Mouse (Mus musculus): ENCODE measurements around the gene Exoc7. TPM values are rescaled to one million over a fixed set of nuclear protein-coding genes. Genes with fewer than 3 reads are reported as not detected.
"Not testable (repeated sequence)": the region's sequence is repeated elsewhere in the genome, so short reads cannot be mapped to it uniquely, and the experiment has no call there.

Gene Exoc7
- polyA plus RNA-seq, 1 experiment from 2014 or later: 118 TPM

GRCm38 (mm10) chr11:116283982-116284381 is 23.1 kb downstream of the Exoc7 start:
- WGBS: 68% methylated on average over 6 of the region's 6 CpGs
- Histone ChIP-seq H3K4me1 (replicated peaks; ENCODE audit: control insufficient read depth, insufficient read depth, low read length) (peaks cover 9% of the 10 kb centered on the region), H3K9me3 (ENCODE audit: control insufficient read depth, low read length) (no peaks in the 10 kb centered on the region), H3K4me2 (replicated peaks) (no peak overlapping the region), H3K27ac (no peak overlapping the region), H3K36me3 (replicated peaks; ENCODE audit: control insufficient read depth, insufficient read depth) (peaks cover 20% of the 10 kb centered on the region), H3K27me3 (ENCODE audit: control insufficient read depth, insufficient read depth, low read length) (peaks cover 59% of the 10 kb centered on the region), H3K9ac (no peak overlapping the region), H3K4me3 (replicated peaks; ENCODE audit: low read length) (no peak overlapping the region)
- DNase-seq (ENCODE audit: low spot score): no peak
- no peak for ATAC-seq (ENCODE audit: low FRiP score)

GRCm38 (mm10) chr11:116282912-116283521 is 24.0 kb downstream of the Exoc7 start:
- H3K4me1 ChIP-seq (replicated peaks; ENCODE audit: control insufficient read depth, insufficient read depth, low read length): peaks cover 9% of the 10 kb centered on the region
- H3K36me3 ChIP-seq (replicated peaks; ENCODE audit: control insufficient read depth, insufficient read depth): peaks cover 10% of the 10 kb centered on the region
- no peak for DNase-seq (ENCODE audit: low spot score)
- no peaks in the 10 kb centered on the region for H3K9me3 ChIP-seq (ENCODE audit: control insufficient read depth, low read length)
- H3K27me3 ChIP-seq (ENCODE audit: control insufficient read depth, insufficient read depth, low read length): peaks cover 59% of the 10 kb centered on the region
- H3K27ac ChIP-seq: no peak overlapping the region
- ATAC-seq (ENCODE audit: low FRiP score): peak; percentile 45; the same call in 1 of the 2 replicates
- H3K4me2 ChIP-seq (replicated peaks): no peak overlapping the region
- no peak overlapping the region for H3K9ac ChIP-seq
- WGBS: 15% methylated on average over 48 of the region's 48 CpGs
- no peak overlapping the region for H3K4me3 ChIP-seq (replicated peaks; ENCODE audit: low read length)

GRCm38 (mm10) chr11:116282089-116282488 is 24.9 kb downstream of the Exoc7 start:
- Histone ChIP-seq H3K27me3 (ENCODE audit: control insufficient read depth, insufficient read depth, low read length) (peaks cover 59% of the 10 kb centered on the region), H3K9ac (no peak overlapping the region), H3K4me3 (replicated peaks; ENCODE audit: low read length) (no peak overlapping the region), H3K36me3 (replicated peaks; ENCODE audit: control insufficient read depth, insufficient read depth) (0 out of 2 replicates have a peak, but pooled peaks cover under 1% of the 10 kb centered on the region), H3K9me3 (ENCODE audit: control insufficient read depth, low read length) (no peaks in the 10 kb centered on the region), H3K27ac (no peak overlapping the region), H3K4me2 (replicated peaks) (peak overlapping the region; percentile 52; the same call in 1 of the 2 replicates), H3K4me1 (replicated peaks; ENCODE audit: control insufficient read depth, insufficient read depth, low read length) (peaks cover 9% of the 10 kb centered on the region)
- ATAC-seq (ENCODE audit: low FRiP score): no peak
- WGBS: 2% methylated on average over 11 of the region's 11 CpGs
- DNase-seq (ENCODE audit: low spot score): peak; percentile 25

- H3K4me2 ChIP-seq (replicated peaks): peak overlapping the region; percentile 52
- H3K36me3 ChIP-seq (replicated peaks; ENCODE audit: control insufficient read depth, insufficient read depth): no peaks in the 10 kb centered on the region
- no peaks in the 10 kb centered on the region for H3K9me3 ChIP-seq (ENCODE audit: control insufficient read depth, low read length)
- peak overlapping the region; percentile 30 for H3K4me3 ChIP-seq (replicated peaks; ENCODE audit: low read length)
- no peak overlapping the region for H3K27ac ChIP-seq
- no peak for DNase-seq (ENCODE audit: low spot score)
- WGBS: 2% methylated on average over 18 of the region's 18 CpGs
- peaks cover 59% of the 10 kb centered on the region for H3K27me3 ChIP-seq (ENCODE audit: control insufficient read depth, insufficient read depth, low read length)
- H3K4me1 ChIP-seq (replicated peaks; ENCODE audit: control insufficient read depth, insufficient read depth, low read length): peaks cover 9% of the 10 kb centered on the region
- peak overlapping the region; percentile 51; the same call in 1 of the 2 replicates for H3K9ac ChIP-seq
- ATAC-seq (ENCODE audit: low FRiP score): no peak
These were observed 25.4 kb downstream of the Exoc7 start for GRCm38 (mm10) chr11:116281671-116282070.

GRCm38 (mm10) chr11:116280751-116281663 is 26.0 kb downstream of the Exoc7 start, which contains the start of gene Galr2:
Gene Galr2 (plus strand): TSS chr11:116280939.
- H3K27me3 ChIP-seq (ENCODE audit: control insufficient read depth, insufficient read depth, low read length): peaks cover 59% of the 10 kb centered on the region
- H3K9ac ChIP-seq: peak within 1 kb of the TSS; percentile 51; the same call in 1 of the 2 replicates
- H3K9me3 ChIP-seq (ENCODE audit: control insufficient read depth, low read length): no peaks in the 10 kb centered on the region
- H3K4me1 ChIP-seq (replicated peaks; ENCODE audit: control insufficient read depth, insufficient read depth, low read length): peaks cover 9% of the 10 kb centered on the region
- ATAC-seq (ENCODE audit: low FRiP score) (no peak), DNase-seq (ENCODE audit: low spot score) (peak; percentile 27)
- H3K27ac ChIP-seq: no peak within 1 kb of the TSS
- WGBS: 6% methylated on average over 48 of the region's 48 CpGs
- H3K36me3 ChIP-seq (replicated peaks; ENCODE audit: control insufficient read depth, insufficient read depth): no peaks in the 10 kb centered on the region
- peak within 1 kb of the TSS; percentile 52 for H3K4me2 ChIP-seq (replicated peaks)
- peak within 1 kb of the TSS; percentile 30 for H3K4me3 ChIP-seq (replicated peaks; ENCODE audit: low read length)

- H3K9me3 ChIP-seq (ENCODE audit: control insufficient read depth, low read length): not testable (repeated sequence)
These were observed 29.8 kb downstream of the Exoc7 start for GRCm38 (mm10) chr11:116277184-116277583.

GRCm38 (mm10) chr11:116274045-116274666 is 32.9 kb downstream of the Exoc7 start, which contains the start of gene Srp68:
Gene Srp68 (minus strand): TSS chr11:116274217.
- peak; percentile 98 for ATAC-seq (ENCODE audit: low FRiP score)
- WGBS: 4% methylated on average over 32 of the region's 32 CpGs
- peak; percentile 94 for DNase-seq (ENCODE audit: low spot score)
- H3K27me3 ChIP-seq (ENCODE audit: control insufficient read depth, insufficient read depth, low read length): no peaks in the 10 kb centered on the region
- peak within 1 kb of the TSS; percentile 93 for H3K9ac ChIP-seq
- peak within 1 kb of the TSS; percentile 89 for H3K27ac ChIP-seq
- H3K4me3 ChIP-seq (replicated peaks; ENCODE audit: low read length): peak within 1 kb of the TSS; percentile 93
- no peaks in the 10 kb centered on the region for H3K9me3 ChIP-seq (ENCODE audit: control insufficient read depth, low read length)
- peaks cover 32% of the 10 kb centered on the region for H3K36me3 ChIP-seq (replicated peaks; ENCODE audit: control insufficient read depth, insufficient read depth)
- peak within 1 kb of the TSS; percentile 93 for H3K4me2 ChIP-seq (replicated peaks)
- peaks cover 15% of the 10 kb centered on the region for H3K4me1 ChIP-seq (replicated peaks; ENCODE audit: control insufficient read depth, insufficient read depth, low read length)

More at GRCm38 (mm10) chr11:116277184-116277583, 29.8 kb downstream of the Exoc7 start:
- not testable (repeated sequence) for H3K4me3 ChIP-seq (replicated peaks; ENCODE audit: low read length); H3K4me2 ChIP-seq (replicated peaks); H3K27ac ChIP-seq; H3K36me3 ChIP-seq (replicated peaks; ENCODE audit: control insufficient read depth, insufficient read depth); DNase-seq (ENCODE audit: low spot score); ATAC-seq (ENCODE audit: low FRiP score); H3K9ac ChIP-seq
- H3K27me3 ChIP-seq (ENCODE audit: control insufficient read depth, insufficient read depth, low read length): peaks cover 26% of the 10 kb centered on the region
- peaks cover 24% of the 10 kb centered on the region for H3K4me1 ChIP-seq (replicated peaks; ENCODE audit: control insufficient read depth, insufficient read depth, low read length)
- WGBS: 84% methylated on average over 1 of the region's 1 CpGs

GRCm38 (mm10) chr11:116273469-116274044 is 33.5 kb downstream of the Exoc7 start:
- Histone ChIP-seq H3K4me1 (replicated peaks; ENCODE audit: control insufficient read depth, insufficient read depth, low read length) (peaks cover 15% of the 10 kb centered on the region), H3K9me3 (ENCODE audit: control insufficient read depth, low read length) (no peaks in the 10 kb centered on the region), H3K36me3 (replicated peaks; ENCODE audit: control insufficient read depth, insufficient read depth) (peaks cover 38% of the 10 kb centered on the region), H3K4me2 (replicated peaks) (peak overlapping the region; percentile 93), H3K4me3 (replicated peaks; ENCODE audit: low read length) (peak overlapping the region; percentile 93), H3K27me3 (ENCODE audit: control insufficient read depth, insufficient read depth, low read length) (no peaks in the 10 kb centered on the region), H3K9ac (peak overlapping the region; percentile 93), H3K27ac (peak overlapping the region; percentile 40; the same call in 1 of the 2 replicates)
- DNase-seq (ENCODE audit: low spot score) (no peak), ATAC-seq (ENCODE audit: low FRiP score) (peak; percentile 47; the same call in 1 of the 2 replicates)
- WGBS: under 1% methylated on average over 39 of the region's 39 CpGs
